Mouse (Mus musculus) embryonic facial prominence, embryonic 11.5 days (tissue): ENCODE results near the gene Unc13d. TPM values are rescaled to one million over a fixed set of nuclear protein-coding genes. Genes with fewer than 3 reads are reported as not detected.

Experiments
- ATAC-seq: fragments of 200-750 bp; cut with Nextera tagmentation; replicated peaks from 2 replicates; pipeline ENCODE4 v1.8.0; 2017; ENCODE audit warnings: low read depth; ENCODE audit not compliant: insufficient number of reproducible peaks, low FRiP score, low TSS enrichment
- DNase-seq: peaks from one replicate; pipeline ENCODE4 v3.0.0-alpha.2; 2015; ENCODE audit warnings: low spot score
- H3K27ac ChIP-seq: fragments of 300-500 bp; sonication (generic); replicated peaks from 2 replicates; pipeline ENCODE4 v1.5.1; 2014; ENCODE audit warnings: mild to moderate bottlenecking, low read depth, low read length, control low read depth
- H3K27me3 ChIP-seq: fragments of 300-500 bp; sonication (generic); 2 replicates; pipeline ENCODE4 v1.6.1; 2014; ENCODE audit warnings: mild to moderate bottlenecking, low read length, moderate library complexity, mixed read lengths; ENCODE audit not compliant: control insufficient read depth, insufficient read depth
- H3K36me3 ChIP-seq: fragments of 300-500 bp; sonication (generic); replicated peaks from 2 replicates; pipeline ENCODE4 v1.6.1; 2014; ENCODE audit warnings: low read depth, mild to moderate bottlenecking, low read length, moderate library complexity, mixed read lengths; ENCODE audit not compliant: control insufficient read depth, insufficient read depth
- H3K4me1 ChIP-seq: fragments of 300-500 bp; sonication (generic); 2 replicates; pipeline ENCODE4 v1.6.1; 2014; ENCODE audit warnings: low read length, mixed read lengths; ENCODE audit not compliant: control insufficient read depth, insufficient read depth
- H3K4me2 ChIP-seq: fragments of 300-500 bp; sonication (generic); 2 replicates; pipeline ENCODE4 v1.6.1; 2014; ENCODE audit warnings: low read depth, mild to moderate bottlenecking, control low read depth, low read length, moderate library complexity
- H3K4me3 ChIP-seq: fragments of 300-500 bp; sonication (generic); 2 replicates; pipeline ENCODE4 v1.5.1; 2014; ENCODE audit warnings: low read depth, low read length, control low read depth
- H3K9ac ChIP-seq: fragments of 300-500 bp; sonication (generic); replicated peaks from 2 replicates; pipeline ENCODE4 v1.6.1; 2014; ENCODE audit warnings: mild to moderate bottlenecking, control low read depth, low read length
- H3K9me3 ChIP-seq: fragments of 300-500 bp; sonication (generic); replicated peaks from 2 replicates; pipeline ENCODE4 v1.6.1; 2016; ENCODE audit warnings: mild to moderate bottlenecking, low read length, inconsistent platforms, mixed read lengths; ENCODE audit not compliant: control insufficient read depth
- WGBS: fragments of 180-500 bp; shearing (Covaris S2); extraction: QIAGEN DNeasy Blood & Tissue Kit; methylation state at CpG from one replicate; pipeline ENCODE4 v1.1.7; 2014; 5-methylcytosine and 5-hydroxymethylcytosine counted together
- polyA plus RNA-seq: library from polyadenylated mRNA; unstranded; fragments of >200 nt; fragmentation: Nextera tagmentation; extraction: Ambion mirVana; gene quantifications from 2 replicates; pipeline ENCODE4 v1.2.1, GENCODE M21; 2014

The Unc13d gene
- polyA plus RNA-seq, 1 experiment from 2014 or later, result 1.2 TPM

- no peak for ATAC-seq
- H3K4me2 ChIP-seq, result no peak overlapping the region
- H3K36me3 ChIP-seq, result peaks cover 22% of the 10 kb centered on the region
- DNase-seq, result no peak
- no peaks in the 10 kb centered on the region for H3K27me3 ChIP-seq
- 96% methylated on average over 6 of the region's 6 CpGs for WGBS
- H3K9ac ChIP-seq, result no peak overlapping the region
- no peak overlapping the region for H3K27ac ChIP-seq
- no peak overlapping the region for H3K4me3 ChIP-seq
- no peaks in the 10 kb centered on the region for H3K9me3 ChIP-seq
- H3K4me1 ChIP-seq, result no peaks in the 10 kb centered on the region
These were observed 32.6 kb downstream of the Unc13d start for GRCm38 (mm10) chr11:116045173-116045572.

- Histone ChIP-seq H3K27ac (no peak overlapping the region), H3K4me2 (no peak overlapping the region), H3K27me3 (no peaks in the 10 kb centered on the region), H3K4me1 (no peaks in the 10 kb centered on the region), H3K9ac (no peak overlapping the region), H3K4me3 (no peak overlapping the region), H3K36me3 (peaks cover 18% of the 10 kb centered on the region), H3K9me3 (no peaks in the 10 kb centered on the region)
- ATAC-seq (no peak), DNase-seq (no peak)
- 96% methylated on average over 1 of the region's 1 CpGs for WGBS
These were observed 34.5 kb downstream of the Unc13d start for GRCm38 (mm10) chr11:116043286-116043685.

DNA sequence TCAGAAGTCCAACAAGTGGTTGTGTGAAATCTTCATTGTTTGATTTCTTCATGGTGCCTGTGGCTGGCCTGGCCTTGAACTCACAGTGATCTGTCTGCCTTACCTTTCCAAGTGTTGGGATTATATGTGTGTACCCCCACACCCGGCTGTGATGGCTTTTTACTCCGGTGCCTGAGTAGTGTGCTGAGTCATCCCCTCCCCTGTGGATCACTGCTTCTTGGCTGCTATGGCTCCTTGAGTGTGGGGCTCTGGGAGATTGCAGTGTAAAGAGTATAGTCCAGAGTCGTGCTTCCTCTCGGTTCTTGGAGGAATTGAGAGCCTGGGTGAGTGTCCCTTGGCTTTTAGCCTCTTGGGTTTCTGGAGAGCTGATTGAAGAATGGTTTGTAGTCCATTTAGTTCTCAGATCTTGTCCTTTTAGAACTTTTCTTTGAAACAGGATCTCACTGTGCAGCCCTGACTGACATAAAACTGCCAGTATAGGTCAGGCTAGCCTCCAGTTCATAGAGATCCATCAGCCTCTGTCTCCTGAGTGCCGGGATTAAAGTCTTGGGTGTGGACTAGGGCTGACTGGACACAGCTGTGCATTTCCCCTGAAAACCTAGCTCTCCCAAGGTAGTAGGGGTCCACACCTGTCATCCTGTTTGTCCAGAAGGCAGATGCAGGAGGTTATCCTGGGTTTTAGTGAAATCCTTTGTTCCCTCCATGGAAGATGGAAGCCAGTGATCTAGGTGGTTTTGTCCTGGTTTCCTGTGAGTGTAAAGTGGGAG, 35.2 kb downstream of the Unc13d start:
- Histone ChIP-seq H3K4me1 (no peaks in the 10 kb centered on the region), H3K36me3 (peaks cover 15% of the 10 kb centered on the region), H3K27ac (no peak overlapping the region), H3K4me3 (no peak overlapping the region), H3K9me3 (no peaks in the 10 kb centered on the region), H3K9ac (no peak overlapping the region), H3K27me3 (no peaks in the 10 kb centered on the region), H3K4me2 (no peak overlapping the region)
- DNase-seq (no peak), ATAC-seq (no peak)
- WGBS, result 92% methylated on average over 5 of the region's 5 CpGs

DNA sequence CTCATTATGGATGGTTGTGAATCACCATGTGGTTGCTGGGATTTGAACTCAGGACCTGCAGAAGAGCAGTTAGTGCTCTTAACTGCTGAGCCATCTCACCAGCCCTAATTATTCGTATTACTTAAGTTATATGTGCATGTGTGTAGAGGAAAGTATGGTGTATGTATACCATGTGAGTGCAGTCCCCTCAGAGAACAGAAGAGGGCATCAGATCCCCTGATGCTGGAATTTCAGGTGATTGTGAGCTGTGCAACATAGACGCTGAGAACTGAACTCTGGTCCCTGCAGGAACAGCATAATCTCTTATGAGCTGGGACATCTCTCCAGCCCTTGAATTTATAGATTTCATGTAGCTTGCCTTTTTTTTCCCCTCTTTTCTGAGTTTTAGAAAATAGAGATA, 35.9 kb downstream of the Unc13d start:
- H3K4me1 ChIP-seq, result no peaks in the 10 kb centered on the region
- ATAC-seq (no peak), DNase-seq (no peak)
- no peaks in the 10 kb centered on the region for H3K9me3 ChIP-seq
- no peak overlapping the region for H3K27ac ChIP-seq
- 98% methylated on average over 2 of the region's 2 CpGs for WGBS
- no peak overlapping the region for H3K4me2 ChIP-seq
- H3K27me3 ChIP-seq, result no peaks in the 10 kb centered on the region
- H3K36me3 ChIP-seq, result peaks cover 15% of the 10 kb centered on the region
- H3K4me3 ChIP-seq, result no peak overlapping the region
- H3K9ac ChIP-seq, result no peak overlapping the region

DNA sequence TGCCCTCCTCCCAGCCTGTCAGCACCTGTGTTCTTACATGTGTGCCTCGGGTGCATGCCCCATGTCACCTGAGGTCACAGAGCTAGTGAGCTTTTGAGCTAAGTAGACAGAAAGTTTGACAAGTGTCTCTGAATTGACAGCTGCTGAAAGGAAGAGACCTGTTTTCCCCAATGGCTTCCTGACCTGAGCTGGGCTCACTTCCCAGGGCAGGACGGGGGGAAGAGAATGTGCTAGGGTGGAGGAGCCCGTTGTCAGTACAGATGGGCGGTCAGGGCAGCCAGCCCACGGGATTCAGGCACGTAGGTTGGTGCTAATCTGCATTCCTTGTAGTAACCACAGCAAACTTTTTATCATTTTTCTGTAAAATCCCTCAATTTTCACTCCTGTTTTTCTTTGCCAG, 37.2 kb downstream of the Unc13d start:
- H3K36me3 ChIP-seq, result peaks cover 9% of the 10 kb centered on the region
- no peak overlapping the region for H3K4me3 ChIP-seq
- H3K4me1 ChIP-seq, result no peaks in the 10 kb centered on the region
- H3K9me3 ChIP-seq, result no peaks in the 10 kb centered on the region
- DNase-seq (no peak), ATAC-seq (no peak)
- H3K9ac ChIP-seq, result no peak overlapping the region
- 90% methylated on average over 6 of the region's 6 CpGs for WGBS
- H3K27ac ChIP-seq, result no peak overlapping the region
- no peaks in the 10 kb centered on the region for H3K27me3 ChIP-seq
- no peak overlapping the region for H3K4me2 ChIP-seq

DNA sequence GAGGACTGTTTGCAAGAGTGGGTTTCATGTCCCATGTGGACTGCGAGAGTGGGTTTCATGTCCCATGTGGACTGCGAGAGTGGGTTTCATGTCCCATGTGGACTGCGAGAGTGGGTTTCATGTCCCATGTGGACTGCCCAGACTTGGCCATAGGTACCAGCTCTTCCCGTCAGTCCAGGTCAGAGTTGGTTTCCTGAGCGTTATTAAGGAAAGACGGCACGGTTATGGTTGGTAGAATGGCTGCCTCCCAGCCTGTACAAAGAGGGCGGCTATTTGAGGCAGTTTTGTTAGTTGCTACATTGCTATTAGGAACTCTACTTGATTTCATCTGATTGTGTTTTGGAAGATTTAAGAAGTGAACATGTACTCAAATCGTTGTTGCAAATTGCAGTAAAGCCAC, 39.9 kb downstream of the Unc13d start:
- Histone ChIP-seq H3K9ac (no peak overlapping the region), H3K27ac (no peak overlapping the region), H3K27me3 (no peaks in the 10 kb centered on the region), H3K9me3 (no peaks in the 10 kb centered on the region), H3K4me1 (no peaks in the 10 kb centered on the region), H3K4me2 (no peak overlapping the region), H3K36me3 (peaks cover 9% of the 10 kb centered on the region), H3K4me3 (no peak overlapping the region)
- no peak for ATAC-seq
- no peak for DNase-seq
- 93% methylated on average over 9 of the region's 9 CpGs for WGBS

- Histone ChIP-seq H3K4me2 (no peak overlapping the region), H3K27me3 (no peaks in the 10 kb centered on the region), H3K4me3 (no peak overlapping the region), H3K9ac (no peak overlapping the region), H3K4me1 (no peaks in the 10 kb centered on the region), H3K27ac (no peak overlapping the region), H3K9me3 (no peaks in the 10 kb centered on the region), H3K36me3 (peaks cover 9% of the 10 kb centered on the region)
- no peak for ATAC-seq
- no peak for DNase-seq
- 94% methylated on average over 3 of the region's 3 CpGs for WGBS
These were observed 41.1 kb downstream of the Unc13d start for GRCm38 (mm10) chr11:116036671-116037070.

DNA sequence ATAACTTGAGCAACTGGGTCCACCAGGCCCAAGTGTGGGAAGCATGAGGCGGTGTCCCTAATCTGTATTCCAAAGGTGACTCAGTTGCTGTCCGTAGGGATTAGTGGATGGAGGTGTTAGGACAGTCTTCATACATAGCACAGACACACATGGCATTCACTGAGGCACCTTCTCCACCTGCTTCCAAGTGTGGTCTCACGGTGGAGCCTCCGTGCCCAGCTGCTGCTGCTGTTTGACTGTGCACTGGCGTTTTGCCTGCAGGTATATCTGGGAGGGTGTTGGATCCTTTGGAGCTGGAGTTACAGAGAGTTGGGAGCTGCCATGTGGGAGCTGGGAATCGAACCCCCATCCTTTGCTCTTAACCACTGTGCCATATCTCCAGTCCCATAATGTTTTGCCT, 43.2 kb downstream of the Unc13d start:
- H3K4me3 ChIP-seq, result no peak overlapping the region
- peaks cover 4% of the 10 kb centered on the region; the same call in 1 of the 2 replicates for H3K36me3 ChIP-seq
- no peak overlapping the region for H3K27ac ChIP-seq
- no peak for DNase-seq
- no peak overlapping the region for H3K4me2 ChIP-seq
- H3K9me3 ChIP-seq, result no peaks in the 10 kb centered on the region
- WGBS, result 96% methylated on average over 6 of the region's 6 CpGs
- H3K9ac ChIP-seq, result no peak overlapping the region
- no peak for ATAC-seq
- H3K27me3 ChIP-seq, result no peaks in the 10 kb centered on the region
- no peaks in the 10 kb centered on the region for H3K4me1 ChIP-seq
